Mouse (Mus musculus) ES-Bruce4 (cell line): ENCODE results near the gene Spata13. TPM values are rescaled to one million over a fixed set of nuclear protein-coding genes. Genes with fewer than 3 reads are reported as not detected.
A peak's percentile ranks its signal among the peaks of the same experiment; 100 is the strongest.

Experiments used
- H3K27ac ChIP-seq: 2 replicates; pipeline ENCODE4 v1.5.1; 2012; ENCODE audit warnings: low read length, inconsistent platforms; ENCODE audit not compliant: insufficient read depth
- H3K27me3 ChIP-seq: 2 replicates; pipeline ENCODE4 v1.6.1; 2012; ENCODE audit warnings: mild to moderate bottlenecking, low read length, inconsistent platforms; ENCODE audit not compliant: control insufficient read depth, poor library complexity, insufficient read depth, severe bottlenecking
- H3K36me3 ChIP-seq: 2 replicates; pipeline ENCODE4 v1.6.1; 2012; ENCODE audit warnings: inconsistent platforms, mild to moderate bottlenecking, low read length, moderate library complexity; ENCODE audit not compliant: control insufficient read depth, poor library complexity, insufficient read depth, severe bottlenecking
- H3K4me1 ChIP-seq: one replicate; pipeline ENCODE4 v1.8.1; 2011; ENCODE audit warnings: low read length; ENCODE audit not compliant: control insufficient read depth, insufficient read depth
- H3K4me3 ChIP-seq: 2 replicates; pipeline ENCODE4 v1.5.1; 2011; ENCODE audit warnings: low read depth, mild to moderate bottlenecking, low read length
- H3K9ac ChIP-seq: 2 replicates; pipeline ENCODE4 v1.6.1; 2012; ENCODE audit warnings: low read depth, mild to moderate bottlenecking, inconsistent platforms; ENCODE audit not compliant: poor library complexity, severe bottlenecking
- H3K9me3 ChIP-seq: replicated peaks from 2 replicates; pipeline ENCODE4 v1.6.1; 2012; ENCODE audit warnings: mild to moderate bottlenecking, low read length, inconsistent platforms; ENCODE audit not compliant: control insufficient read depth, poor library complexity, insufficient read depth, severe bottlenecking
- CTCF ChIP-seq: IDR thresholded peaks from one replicate; pipeline ENCODE4 v1.8.1; 2011; ENCODE audit warnings: low read depth, low read length
- EP300 ChIP-seq: IDR thresholded peaks from 2 replicates; pipeline ENCODE4 v1.6.1; 2011; ENCODE audit warnings: low read depth, low read length; ENCODE audit not compliant: insufficient read depth
- POLR2A ChIP-seq: IDR thresholded peaks from one replicate; pipeline ENCODE4 v1.8.1; 2011; ENCODE audit warnings: low read length; ENCODE audit not compliant: insufficient read depth
- polyA plus RNA-seq: library from polyadenylated mRNA; stranded (reverse); fragments of >200 nt; gene quantifications from 2 replicates; pipeline ENCODE4 v1.2.4, GENCODE M21; 2011; ENCODE audit warnings: low read depth; ENCODE audit not compliant: missing spikeins, insufficient read depth, insufficient read length

Gene Spata13
- polyA plus RNA-seq, 1 experiment = 38.5 TPM

GRCm38 (mm10) chr14:60642131-60642530, 8.3 kb downstream of the Spata13 start:
- no peaks in the 10 kb centered on the region for H3K36me3 ChIP-seq
- TF ChIP-seq EP300 (no peak), CTCF (no peak), POLR2A (no peak)
- peaks cover 9% of the 10 kb centered on the region for H3K4me1 ChIP-seq
- H3K4me3 ChIP-seq = no peak overlapping the region
- H3K27ac ChIP-seq = no peak overlapping the region
- H3K27me3 ChIP-seq = no peaks in the 10 kb centered on the region
- H3K9ac ChIP-seq = no peak overlapping the region
- H3K9me3 ChIP-seq = no peaks in the 10 kb centered on the region

- Histone ChIP-seq H3K4me1 (peaks cover 9% of the 10 kb centered on the region), H3K27ac (0 out of 2 replicates have a peak overlapping the region, but pooled peaks have one; percentile 14), H3K9ac (no peak overlapping the region), H3K36me3 (no peaks in the 10 kb centered on the region), H3K4me3 (no peak overlapping the region), H3K9me3 (no peaks in the 10 kb centered on the region), H3K27me3 (no peaks in the 10 kb centered on the region)
- TF ChIP-seq EP300 (no peak), CTCF (no peak), POLR2A (no peak)
These were observed 9.5 kb downstream of the Spata13 start for GRCm38 (mm10) chr14:60643098-60643870.

- Histone ChIP-seq H3K27me3 (no peaks in the 10 kb centered on the region), H3K4me1 (peaks cover 9% of the 10 kb centered on the region), H3K9ac (no peak overlapping the region), H3K27ac (no peak overlapping the region), H3K9me3 (no peaks in the 10 kb centered on the region), H3K4me3 (no peak overlapping the region), H3K36me3 (no peaks in the 10 kb centered on the region)
- TF ChIP-seq POLR2A = no peak
- no peak for TF ChIP-seq CTCF
- no peak for TF ChIP-seq EP300
These were observed 12.6 kb downstream of the Spata13 start for GRCm38 (mm10) chr14:60646373-60646772.

- Histone ChIP-seq H3K9ac (no peak overlapping the region), H3K27me3 (no peaks in the 10 kb centered on the region), H3K9me3 (no peaks in the 10 kb centered on the region), H3K36me3 (no peaks in the 10 kb centered on the region), H3K4me3 (no peak overlapping the region), H3K4me1 (peaks cover 8% of the 10 kb centered on the region), H3K27ac (no peak overlapping the region)
- no peak for TF ChIP-seq EP300
- no peak for TF ChIP-seq POLR2A
- TF ChIP-seq CTCF = no peak
These were observed 14.1 kb downstream of the Spata13 start for GRCm38 (mm10) chr14:60647885-60648284.

GRCm38 (mm10) chr14:60648956-60649355, 15.2 kb downstream of the Spata13 start:
- Histone ChIP-seq H3K27ac (no peak overlapping the region), H3K27me3 (no peaks in the 10 kb centered on the region), H3K9ac (no peak overlapping the region), H3K4me3 (no peak overlapping the region), H3K36me3 (no peaks in the 10 kb centered on the region), H3K4me1 (peaks cover 10% of the 10 kb centered on the region), H3K9me3 (no peaks in the 10 kb centered on the region)
- TF ChIP-seq CTCF = no peak
- no peak for TF ChIP-seq POLR2A
- TF ChIP-seq EP300 = no peak

GRCm38 (mm10) chr14:60653184-60653583, 19.4 kb downstream of the Spata13 start:
- peaks cover 4% of the 10 kb centered on the region; the same call in 1 of the 2 replicates for H3K9me3 ChIP-seq
- peaks cover 2% of the 10 kb centered on the region for H3K4me1 ChIP-seq
- H3K27ac ChIP-seq = no peak overlapping the region
- no peaks in the 10 kb centered on the region for H3K27me3 ChIP-seq
- no peaks in the 10 kb centered on the region for H3K36me3 ChIP-seq
- TF ChIP-seq EP300 = peak; percentile 80
- TF ChIP-seq POLR2A = no peak
- H3K9ac ChIP-seq = no peak overlapping the region
- H3K4me3 ChIP-seq = no peak overlapping the region
